Mouse (Mus musculus) MEL-GATA-1-ER (cell line): ENCODE data around the gene Fgfr2.

ENCODE experiments used
- DNase-seq: peaks from one replicate; pipeline ENCODE4 v3.0.0-alpha.2; 2012; ENCODE audit warnings: low read depth; ENCODE audit errors: extremely low read depth

The Fgfr2 gene

GRCm38 (mm10) chr7:132889691-132890090 lies 233.5 kb downstream of the Fgfr2 start:
- no peak for DNase-seq

GRCm38 (mm10) chr7:132888518-132889249 lies 234.5 kb downstream of the Fgfr2 start:
- no peak for DNase-seq

GRCm38 (mm10) chr7:132888052-132888451 lies 235.1 kb downstream of the Fgfr2 start:
- DNase-seq, result no peak

- DNase-seq, result no peak
Measured at GRCm38 (mm10) chr7:132887019-132887804, 235.9 kb downstream of the Fgfr2 start.

GRCm38 (mm10) chr7:132884031-132884430 lies 239.1 kb downstream of the Fgfr2 start:
- DNase-seq, result no peak

- DNase-seq, result no peak
Measured at GRCm38 (mm10) chr7:132882343-132882742, 240.8 kb downstream of the Fgfr2 start.

GRCm38 (mm10) chr7:132880276-132880675 lies 242.9 kb downstream of the Fgfr2 start:
- DNase-seq, result no peak

- no peak for DNase-seq
Measured at GRCm38 (mm10) chr7:132875391-132876086, 247.6 kb downstream of the Fgfr2 start.

- no peak for DNase-seq
Measured at GRCm38 (mm10) chr7:132873043-132873442, 250.1 kb downstream of the Fgfr2 start.

- peak; percentile 98 for DNase-seq
Measured at GRCm38 (mm10) chr7:132866316-132866715, 256.8 kb downstream of the Fgfr2 start.

- peak; percentile 92 for DNase-seq
Measured at GRCm38 (mm10) chr7:132859042-132859958, 263.9 kb downstream of the Fgfr2 start, which contains the start of gene Abraxas2. Gene Abraxas2 (plus strand): TSS chr7:132859225.

- DNase-seq, result no peak
Measured at GRCm38 (mm10) chr7:132858043-132858608, 265.0 kb downstream of the Fgfr2 start.

- no peak for DNase-seq
Measured at GRCm38 (mm10) chr7:132856083-132856482, 267.1 kb downstream of the Fgfr2 start.

- no peak for DNase-seq
Measured at GRCm38 (mm10) chr7:132853946-132854345, 269.2 kb downstream of the Fgfr2 start.

- no peak for DNase-seq
Measured at GRCm38 (mm10) chr7:132853361-132853760, 269.8 kb downstream of the Fgfr2 start.

- peak; percentile 75 for DNase-seq
Measured at GRCm38 (mm10) chr7:132852173-132852844, 270.8 kb downstream of the Fgfr2 start, which contains the start of gene Eef1akmt2. Gene Eef1akmt2 (minus strand): TSS chr7:132852673.

- DNase-seq, result no peak
Measured at GRCm38 (mm10) chr7:132843152-132843551, 280.0 kb downstream of the Fgfr2 start.

GRCm38 (mm10) chr7:132842455-132842854 lies 280.7 kb downstream of the Fgfr2 start:
- DNase-seq, result no peak

- DNase-seq, result no peak
Measured at GRCm38 (mm10) chr7:132841287-132841686, 281.9 kb downstream of the Fgfr2 start.

- DNase-seq, result no peak
Measured at GRCm38 (mm10) chr7:132830955-132831354, 292.2 kb downstream of the Fgfr2 start.
